Mouse (Mus musculus) testis, adult 2 months (tissue): ENCODE measurements around the gene Gmnn. TPM values are rescaled to one million over a fixed set of nuclear protein-coding genes. Genes with fewer than 3 reads are reported as not detected.

Experiments used
- H3K27ac ChIP-seq: fragments of 200-500 bp; 2 replicates; pipeline ENCODE4 v1.5.1; 2012; ENCODE audit warnings: low read depth, low read length; ENCODE audit not compliant: control insufficient read depth, insufficient read depth
- H3K27me3 ChIP-seq: fragments of 200-500 bp; 2 replicates; pipeline ENCODE4 v1.6.1; 2012; ENCODE audit warnings: mild to moderate bottlenecking, low read length, moderate library complexity; ENCODE audit not compliant: control insufficient read depth, insufficient read depth
- H3K36me3 ChIP-seq: fragments of 200-500 bp; 2 replicates; pipeline ENCODE4 v1.6.1; 2012; ENCODE audit warnings: mild to moderate bottlenecking, low read length; ENCODE audit not compliant: control insufficient read depth, insufficient read depth
- H3K4me1 ChIP-seq: fragments of 200-500 bp; 2 replicates; pipeline ENCODE4 v1.6.1; 2012; ENCODE audit warnings: low read length; ENCODE audit not compliant: control insufficient read depth, insufficient read depth
- H3K4me3 ChIP-seq: fragments of 200-500 bp; 2 replicates; pipeline ENCODE4 v1.5.1; 2012; ENCODE audit warnings: low read depth, mild to moderate bottlenecking, low read length, moderate library complexity, mixed read lengths; ENCODE audit not compliant: control insufficient read depth
- CTCF ChIP-seq: fragments of 200-500 bp; IDR thresholded peaks from 2 replicates; pipeline ENCODE4 v1.5.1; 2012; ENCODE audit warnings: low read depth, mild to moderate bottlenecking, inconsistent platforms, low read length, moderate library complexity; ENCODE audit not compliant: control insufficient read depth, insufficient read depth, insufficient replicate concordance
- POLR2A ChIP-seq: fragments of 200-500 bp; IDR thresholded peaks from 2 replicates; pipeline ENCODE4 v1.6.1; 2012; ENCODE audit warnings: low read depth, mild to moderate bottlenecking, inconsistent platforms, low read length, moderate library complexity; ENCODE audit not compliant: control insufficient read depth
- polyA plus RNA-seq: library from polyadenylated mRNA; depleted of rRNA; stranded (reverse); fragments of >200 nt; gene quantifications from 2 replicates; pipeline ENCODE4 v1.2.3, GENCODE M21; 2012; rRNA removed

The Gmnn gene
- polyA plus RNA-seq: 10.0 and 11.0 TPM in 2 replicates

DNA sequence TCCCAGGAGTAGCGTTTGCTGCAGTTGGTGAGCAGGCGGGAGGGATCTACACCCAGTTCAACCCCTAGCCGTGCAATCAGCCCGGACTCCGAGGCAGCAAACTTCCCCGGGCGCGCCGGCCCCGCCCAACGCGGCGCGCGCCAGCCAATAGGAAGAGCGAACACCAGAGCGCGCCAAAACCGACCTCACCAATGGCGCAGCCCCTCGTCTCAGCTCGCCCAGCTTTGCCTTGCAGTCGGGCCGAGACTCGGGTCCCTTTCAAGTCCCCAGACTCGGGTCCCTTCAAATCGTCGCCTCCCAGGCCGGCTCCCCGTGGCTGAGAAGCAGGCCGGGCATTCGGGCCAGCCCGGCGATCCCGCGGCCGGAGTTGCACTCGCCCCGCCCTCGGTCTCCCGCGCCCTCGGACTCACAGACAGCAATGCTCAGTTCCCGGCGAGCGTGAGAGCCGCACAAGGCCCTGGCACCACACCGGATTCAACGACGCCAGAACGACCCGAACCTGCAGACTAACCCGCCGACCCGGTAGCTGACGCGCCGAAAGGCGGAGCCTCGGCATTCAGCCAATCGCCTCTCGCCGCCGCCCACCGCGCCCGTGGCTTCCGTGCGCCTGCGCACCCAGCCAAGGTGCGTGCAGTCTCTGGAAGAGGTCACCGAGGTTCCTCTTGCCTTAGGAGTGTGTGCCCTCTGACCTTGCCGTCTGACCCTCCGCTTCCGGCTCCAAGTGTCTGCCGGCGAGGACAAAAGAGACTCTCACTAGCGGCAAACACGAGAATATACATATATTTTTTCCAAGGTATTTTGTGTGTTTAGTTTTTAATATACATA lies at the start of gene Gmnn:
Gene Gmnn (minus strand): TSS at position 521 of the 825 bp plus-strand sequence.
- Histone ChIP-seq H3K36me3 (peaks cover 1% of the 10 kb centered on the region; the same call in 1 of the 2 replicates), H3K4me3 (peak within 1 kb of the TSS; percentile 97), H3K27ac (peak within 1 kb of the TSS; percentile 95), H3K4me1 (peaks cover 4% of the 10 kb centered on the region), H3K27me3 (no peaks in the 10 kb centered on the region)
- no peak for TF ChIP-seq CTCF
- TF ChIP-seq POLR2A: peak; percentile 44; the same call in 1 of the 2 replicates

DNA sequence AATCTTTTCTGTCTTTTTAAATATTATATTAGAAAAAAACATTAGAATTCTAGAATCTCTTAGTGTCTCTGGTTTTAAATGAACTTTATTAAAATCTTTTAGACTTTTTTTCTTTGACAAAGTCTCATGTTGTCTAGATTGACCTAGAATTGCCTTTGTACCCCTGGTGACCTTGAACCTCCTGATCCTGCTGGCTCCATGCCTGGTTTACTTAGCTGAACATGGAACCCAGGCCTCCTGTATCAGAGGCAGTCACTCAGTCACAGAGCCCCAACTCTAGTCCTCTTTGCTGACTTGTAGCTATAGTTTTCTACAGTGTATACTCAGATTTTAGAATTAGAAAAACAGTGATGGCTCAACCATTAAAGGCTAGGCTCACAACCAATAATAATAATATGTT lies 44.4 kb upstream of the Gmnn start:
- Histone ChIP-seq H3K4me3 (no peak overlapping the region), H3K27ac (no peak overlapping the region), H3K27me3 (no peaks in the 10 kb centered on the region), H3K36me3 (no peaks in the 10 kb centered on the region; the same call in 1 of the 2 replicates), H3K4me1 (peaks cover 3% of the 10 kb centered on the region; the same call in 1 of the 2 replicates)
- no peak for TF ChIP-seq CTCF

DNA sequence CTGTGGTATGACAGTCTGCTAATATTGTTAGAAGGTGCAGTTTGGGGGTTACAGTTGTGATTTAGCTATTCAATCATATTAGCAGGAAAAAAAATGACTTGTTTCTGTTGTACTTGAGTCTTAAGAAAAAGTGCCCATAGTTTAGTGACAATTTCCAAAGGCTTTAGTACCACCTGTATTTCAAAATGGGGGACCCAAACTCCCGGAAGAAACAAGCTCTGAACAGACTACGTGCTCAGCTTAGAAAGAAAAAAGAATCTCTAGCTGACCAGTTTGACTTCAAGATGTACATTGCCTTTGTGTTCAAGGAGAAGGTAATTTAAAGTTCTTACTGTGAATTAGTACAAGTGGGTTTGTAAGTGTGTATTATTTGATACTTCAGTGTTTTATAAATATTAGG lies 41.5 kb upstream of the Gmnn start:
- no peaks in the 10 kb centered on the region for H3K36me3 ChIP-seq
- H3K27me3 ChIP-seq: no peaks in the 10 kb centered on the region
- H3K4me1 ChIP-seq: peaks cover 5% of the 10 kb centered on the region
- no peak overlapping the region for H3K27ac ChIP-seq
- H3K4me3 ChIP-seq: peak overlapping the region; percentile 98; the same call in 1 of the 2 replicates
- TF ChIP-seq POLR2A (no peak), CTCF (no peak)

DNA sequence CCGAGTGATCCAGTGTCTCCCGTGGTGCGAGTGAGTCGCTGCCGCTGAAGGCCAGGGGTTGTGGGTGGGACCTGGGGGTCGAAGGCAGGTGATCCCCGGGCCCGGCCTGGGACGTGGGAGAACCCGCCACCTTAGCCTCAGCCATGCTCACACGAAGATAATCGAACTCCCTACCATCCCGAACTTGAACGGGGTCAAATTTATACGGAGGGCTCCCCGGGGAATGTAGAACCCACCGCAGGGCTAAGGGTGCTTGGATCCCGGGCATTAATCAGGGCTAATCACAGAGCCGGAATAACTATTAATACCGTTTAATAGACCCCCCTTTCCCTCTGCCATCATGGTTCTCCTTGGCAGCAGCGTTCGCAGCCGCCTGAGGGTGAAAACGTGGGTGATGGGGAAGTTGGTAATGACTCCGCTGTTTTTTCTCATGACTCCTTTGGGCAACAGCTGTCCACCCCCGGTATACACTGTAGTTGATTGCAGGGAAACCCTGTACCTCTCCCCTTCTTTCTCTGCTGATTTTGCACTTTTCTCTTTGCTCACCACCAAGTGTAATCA lies 40.5 kb upstream of the Gmnn start:
- H3K4me1 ChIP-seq: peaks cover 5% of the 10 kb centered on the region
- H3K27ac ChIP-seq: peak overlapping the region; percentile 12
- TF ChIP-seq POLR2A: no peak
- TF ChIP-seq CTCF: no peak
- peak overlapping the region; percentile 98 for H3K4me3 ChIP-seq
- no peaks in the 10 kb centered on the region for H3K27me3 ChIP-seq
- no peaks in the 10 kb centered on the region for H3K36me3 ChIP-seq

DNA sequence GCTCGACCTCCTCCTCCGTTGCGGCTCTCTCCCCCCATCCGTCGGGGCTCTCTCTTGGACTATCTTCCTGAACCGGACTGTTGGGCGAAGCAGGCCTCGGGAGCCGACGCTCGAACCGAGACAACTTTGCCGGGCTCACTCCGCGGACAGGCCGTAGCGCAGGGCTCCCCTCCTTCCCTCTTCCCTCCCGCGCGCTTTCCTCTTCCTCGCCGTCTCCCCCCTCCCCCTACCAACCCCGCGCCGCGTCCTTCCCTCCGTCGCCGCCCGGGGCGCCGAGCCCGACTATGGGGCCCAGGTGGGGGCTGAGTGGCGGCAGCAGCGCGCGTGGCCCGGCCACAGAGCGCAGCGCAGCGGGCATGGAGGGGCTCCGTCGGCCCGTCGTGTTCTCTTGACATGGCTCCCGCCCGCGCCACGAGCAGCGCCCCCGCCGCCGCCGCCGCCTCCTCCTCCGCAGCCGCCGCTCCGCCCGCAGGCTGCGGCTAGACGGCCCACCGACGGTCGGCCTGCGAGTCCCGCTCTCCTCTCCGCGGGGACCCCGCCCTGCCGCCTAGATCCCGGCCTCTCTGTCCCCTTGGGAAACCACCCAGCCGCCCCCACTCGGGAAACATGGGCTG lies 39.7 kb upstream of the Gmnn start, which contains the start of gene BC005537:
Gene BC005537 (plus strand): TSS at position 350 of the 614 bp plus-strand sequence.
- H3K4me3 ChIP-seq: peak within 1 kb of the TSS; percentile 98
- TF ChIP-seq CTCF: no peak
- TF ChIP-seq POLR2A: no peak; the same call in 1 of the 2 replicates

DNA sequence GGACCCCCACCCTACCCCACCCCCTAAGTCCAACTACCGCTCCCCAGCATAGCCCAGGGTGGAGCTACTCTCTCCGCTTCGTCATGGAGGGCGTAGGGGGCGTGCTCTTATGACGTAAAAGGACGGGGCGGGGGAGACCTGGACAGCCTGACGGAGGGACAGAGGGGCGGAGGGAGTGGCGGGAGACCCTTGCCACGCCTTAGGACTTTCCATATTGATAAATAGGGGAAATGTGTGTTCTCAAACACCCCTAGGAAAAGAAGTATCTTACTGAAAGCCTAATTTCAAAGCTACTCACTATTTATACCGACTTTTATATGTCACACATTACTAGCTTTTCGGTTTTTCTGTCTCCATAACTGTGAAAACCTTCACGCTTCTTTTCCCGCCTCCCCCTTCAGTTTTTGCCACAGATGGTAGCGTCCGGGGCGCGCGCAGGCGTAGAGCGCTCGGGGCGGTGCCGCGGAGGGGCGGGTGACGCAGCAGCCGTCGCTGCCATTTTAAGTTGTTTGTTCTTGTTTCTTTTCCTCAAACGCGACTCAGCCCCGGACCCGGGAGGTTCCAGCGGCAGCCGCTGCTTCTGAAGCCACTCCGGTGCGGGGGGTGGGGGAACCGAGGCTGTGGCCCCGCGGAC lies 39.1 kb upstream of the Gmnn start:
- peak overlapping the region; percentile 99 for H3K27ac ChIP-seq
- H3K27me3 ChIP-seq: no peaks in the 10 kb centered on the region
- H3K4me1 ChIP-seq: peaks cover 5% of the 10 kb centered on the region
- no peak for TF ChIP-seq CTCF
- peak; percentile 89 for TF ChIP-seq POLR2A
- H3K36me3 ChIP-seq: no peaks in the 10 kb centered on the region
- H3K4me3 ChIP-seq: peak overlapping the region; percentile 98

More for the DNA sequence above, 39.7 kb upstream of the Gmnn start, which contains the start of gene BC005537:
- peaks cover 5% of the 10 kb centered on the region for H3K4me1 ChIP-seq
- H3K27ac ChIP-seq: peak within 1 kb of the TSS; percentile 99
- H3K27me3 ChIP-seq: no peaks in the 10 kb centered on the region
- no peaks in the 10 kb centered on the region for H3K36me3 ChIP-seq
